Mouse (Mus musculus): ENCODE measurements around the gene Slc39a3.
A peak's percentile ranks its signal among the peaks of the same experiment; 100 is the strongest.

The Slc39a3 gene

DNA sequence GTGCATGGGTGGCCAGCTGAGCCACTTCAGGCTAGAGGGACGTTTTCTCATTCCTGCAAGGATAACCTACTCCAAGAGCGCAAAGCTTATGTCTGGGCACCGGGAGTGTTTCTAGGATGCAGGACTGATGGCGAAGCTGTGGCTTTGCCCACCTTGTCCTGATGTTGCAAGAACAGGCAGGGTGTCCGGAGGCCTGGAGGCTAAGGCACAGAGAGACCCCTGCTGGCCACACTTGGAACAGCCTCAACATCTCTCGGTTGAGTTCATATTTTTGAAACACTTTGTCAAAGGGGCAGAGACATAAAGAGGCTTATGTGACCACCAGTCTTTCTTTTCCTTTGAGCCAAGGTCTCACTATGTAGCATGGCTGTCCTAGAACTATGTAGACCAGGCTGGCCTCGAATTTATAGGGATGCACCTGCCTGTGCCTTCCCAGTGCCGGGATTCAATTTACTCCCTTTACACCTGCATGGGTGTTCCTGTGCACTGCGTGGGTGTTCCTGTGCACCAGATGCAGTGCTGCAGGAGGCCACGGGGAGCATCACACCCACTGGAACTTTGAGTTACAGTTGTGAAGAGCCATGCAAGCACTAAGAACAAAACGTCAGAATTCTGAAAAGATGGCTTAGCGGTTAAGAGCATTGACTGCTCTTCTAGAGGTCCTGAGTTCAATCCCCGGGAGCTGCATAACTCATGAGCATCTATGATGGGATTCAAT lies 4.4 kb upstream of the Slc39a3 start:
- peak; percentile 82 for DNase-seq

- peak; percentile 53 to 56 for DNase-seq
Observed at GRCm38 (mm10) chr10:81036251-81036650, 975 bp downstream of the Slc39a3 start.

DNA sequence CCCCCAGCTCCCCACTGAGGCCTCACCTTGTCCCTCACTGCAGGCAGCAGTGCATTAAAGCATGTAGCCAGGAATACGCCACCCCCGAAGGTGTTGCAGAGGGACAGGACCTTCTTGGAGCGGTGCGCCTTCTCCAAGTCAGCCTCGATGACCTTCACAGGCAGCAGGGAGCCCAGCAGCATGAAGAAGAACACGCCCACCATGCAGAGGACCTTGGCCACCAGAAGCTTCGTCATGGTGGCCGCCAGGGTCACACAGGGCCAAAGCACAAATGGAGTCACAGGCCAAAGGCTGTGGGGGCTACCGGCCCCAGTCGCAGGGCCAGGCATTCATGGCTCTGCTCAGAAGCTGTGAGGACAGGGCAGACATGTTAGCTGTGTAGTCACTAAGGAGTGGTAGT lies 3.6 kb downstream of the Slc39a3 start:
- no peak for DNase-seq

DNA sequence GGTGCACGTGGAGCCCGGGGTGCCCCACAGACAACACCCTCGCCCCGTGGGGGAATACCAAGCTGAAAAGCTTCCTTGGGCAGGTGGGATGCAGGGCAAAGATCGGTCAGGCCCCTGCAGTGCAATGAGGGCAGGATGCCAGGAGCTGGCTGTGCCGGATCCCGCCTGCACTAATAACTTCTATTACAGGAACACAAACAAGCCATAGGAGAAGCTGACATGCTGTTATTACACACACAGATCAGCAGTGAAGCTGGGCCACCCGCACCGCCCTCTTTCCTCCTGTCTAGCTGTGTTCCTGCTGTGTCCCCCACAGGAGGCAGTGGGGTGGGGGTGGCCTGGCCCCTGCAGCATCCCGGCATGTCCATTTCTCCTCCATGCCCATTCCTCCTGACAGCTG lies 8.2 kb downstream of the Slc39a3 start:
- DNase-seq, result no peak

DNA sequence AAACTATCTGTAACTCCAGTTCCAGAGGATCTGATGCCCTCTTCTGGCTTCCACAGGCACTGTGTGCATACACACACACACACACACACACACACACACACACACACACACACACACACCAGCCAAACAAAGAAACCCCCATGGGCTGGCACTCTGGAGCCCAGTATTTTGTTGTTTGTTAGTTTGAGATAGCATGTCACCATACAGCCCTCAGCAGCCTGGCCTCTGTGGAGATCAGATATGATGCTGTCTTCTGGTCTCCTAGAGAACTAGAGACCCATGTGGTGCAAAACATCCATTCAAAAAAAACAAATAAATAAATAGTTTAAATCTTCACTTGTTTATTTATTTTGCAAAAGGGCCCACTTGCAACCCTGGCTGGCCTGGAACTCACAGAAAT lies 9.0 kb downstream of the Slc39a3 start:
- DNase-seq, result no peak

- DNase-seq, result no peak
Observed at GRCm38 (mm10) chr10:81027331-81027730, 9.9 kb downstream of the Slc39a3 start.

DNA sequence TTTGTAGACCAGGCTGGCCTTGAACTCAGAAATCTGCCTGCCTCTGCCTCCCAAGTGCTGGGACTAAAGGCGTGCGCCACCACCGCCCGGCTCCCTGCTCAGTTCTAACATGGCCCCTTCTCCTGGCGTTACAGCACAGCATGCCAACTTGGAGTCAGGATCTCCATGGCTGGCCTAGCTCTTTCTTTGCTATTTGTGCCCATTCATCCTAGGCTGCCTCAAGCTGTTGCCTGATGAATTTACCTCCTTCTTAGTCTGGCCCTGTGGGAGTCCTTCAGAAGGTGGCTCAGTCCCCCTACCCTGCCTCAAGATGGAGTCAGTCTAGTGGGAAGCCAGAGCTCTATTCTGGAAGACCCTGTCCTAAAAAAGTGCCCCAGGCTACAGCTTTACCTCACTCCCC lies 10.4 kb downstream of the Slc39a3 start:
- no peak for DNase-seq

DNA sequence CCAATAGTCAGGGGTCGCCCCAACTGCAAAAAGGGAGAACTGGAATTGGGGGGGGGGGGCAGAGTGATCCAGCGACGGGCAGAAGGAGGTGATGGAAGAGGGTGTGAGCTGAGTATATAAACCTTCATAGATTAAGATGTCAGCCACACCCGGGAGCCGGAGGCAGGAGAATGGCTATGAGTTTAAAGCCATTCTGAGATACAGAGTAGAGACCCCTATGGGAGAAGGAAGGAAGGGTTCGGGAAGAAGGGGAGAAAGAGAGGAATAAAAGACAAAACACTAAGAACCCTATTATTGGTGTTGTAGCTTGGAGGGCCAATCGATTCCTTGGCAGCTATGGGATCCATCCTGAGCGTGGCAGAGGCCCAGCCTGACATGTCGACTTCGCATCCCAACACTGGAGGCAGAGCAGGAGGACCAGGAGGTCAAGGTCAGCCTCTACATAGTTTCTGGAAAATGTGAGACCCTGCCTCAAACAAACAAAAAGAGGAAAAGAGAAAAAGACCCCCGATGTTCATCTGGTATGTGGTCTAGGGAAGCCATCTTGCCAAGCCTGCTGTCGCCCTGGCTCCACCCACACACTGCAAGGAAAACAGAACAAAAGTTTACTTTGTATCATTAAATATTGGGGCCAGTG lies 11.5 kb downstream of the Slc39a3 start, which contains the start of gene Diras1:
Diras1 (minus strand) TSS at position 24 of the 637 bp plus-strand sequence.
- no peak for DNase-seq

- DNase-seq, result no peak
Observed at GRCm38 (mm10) chr10:81025047-81025621, 12.1 kb downstream of the Slc39a3 start.

DNA sequence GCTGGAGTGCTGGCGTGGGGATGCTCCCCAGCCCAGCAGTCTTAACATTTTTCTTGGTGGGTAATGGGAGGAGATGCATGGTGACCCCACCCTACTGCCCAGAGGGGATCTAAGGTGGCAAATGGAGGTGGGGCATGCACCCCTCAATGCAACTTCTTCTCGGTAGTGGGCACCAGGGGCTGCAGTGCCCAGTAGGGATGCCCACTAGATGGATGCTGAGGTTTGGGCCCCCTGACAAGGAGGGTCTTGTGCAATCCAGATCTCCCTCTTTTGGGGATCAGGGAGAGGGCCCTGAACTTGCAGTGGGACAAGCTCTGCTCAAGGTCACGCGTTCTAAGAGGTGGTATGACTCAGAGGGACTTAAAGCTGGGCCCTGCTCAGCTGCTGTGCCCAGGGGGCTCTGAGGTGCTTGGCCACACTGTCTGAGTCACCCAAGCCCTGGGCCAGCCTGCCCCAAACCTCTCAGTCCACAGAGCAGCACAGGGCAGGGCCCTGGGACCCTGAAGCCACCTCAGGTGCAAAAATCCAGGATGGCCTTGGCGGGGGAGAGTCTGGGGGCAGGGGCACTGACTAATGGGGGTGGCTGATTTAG lies 12.8 kb downstream of the Slc39a3 start:
- no peak for DNase-seq

DNA sequence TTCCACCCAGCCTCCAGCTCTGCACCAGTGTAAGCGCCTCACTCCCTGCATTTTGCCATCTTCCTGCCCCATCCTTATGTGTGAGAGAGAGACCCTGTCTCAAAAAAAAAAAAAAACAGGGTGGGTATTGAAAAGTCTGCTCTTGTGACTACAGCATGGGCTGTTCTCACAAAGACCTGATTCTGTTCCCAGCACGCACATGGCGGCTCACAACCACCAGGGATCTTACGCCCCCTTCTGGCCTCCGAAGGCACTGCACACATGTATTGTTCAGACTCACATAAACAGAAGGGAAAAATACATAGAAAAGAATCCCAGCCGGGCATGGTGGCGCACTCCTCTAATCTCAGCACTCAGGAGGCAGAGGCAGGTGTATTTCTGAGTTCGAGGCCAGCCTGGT lies 14.5 kb downstream of the Slc39a3 start:
- peak in 1 of 2 experiments; percentile 32 for DNase-seq

DNA sequence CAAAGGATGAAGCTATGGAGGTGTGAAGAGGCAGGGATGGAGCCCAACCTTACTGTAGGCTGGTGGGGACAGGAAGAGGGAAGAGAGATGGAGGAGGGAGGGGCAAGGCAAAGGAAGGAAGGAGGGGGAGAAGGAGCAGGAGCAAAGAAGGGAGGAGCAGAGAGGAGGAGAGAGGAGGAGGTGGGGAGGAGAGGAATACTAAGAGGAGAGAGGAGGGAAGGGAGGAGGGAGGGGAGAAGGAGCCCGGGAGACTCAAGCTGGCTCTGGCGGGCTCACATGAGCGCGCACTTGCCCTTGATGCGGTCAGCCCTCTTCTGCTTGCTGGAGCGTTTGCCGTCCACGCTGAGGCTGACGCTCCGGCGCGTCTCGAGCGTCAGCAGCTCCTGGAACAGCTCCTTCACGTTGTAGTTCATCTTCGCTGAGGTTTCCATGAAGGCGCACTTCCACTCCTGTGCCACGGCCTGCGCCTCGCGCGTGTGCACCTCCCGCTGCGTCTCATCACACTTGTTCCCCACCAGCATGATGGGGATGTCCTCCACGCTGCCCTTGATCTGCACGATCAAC lies 15.6 kb downstream of the Slc39a3 start:
- DNase-seq, result no peak

GRCm38 (mm10) chr10:81020207-81020606 lies 17.0 kb downstream of the Slc39a3 start:
- no peak for DNase-seq

GRCm38 (mm10) chr10:81019687-81020086 lies 17.5 kb downstream of the Slc39a3 start:
- DNase-seq, result no peak

DNA sequence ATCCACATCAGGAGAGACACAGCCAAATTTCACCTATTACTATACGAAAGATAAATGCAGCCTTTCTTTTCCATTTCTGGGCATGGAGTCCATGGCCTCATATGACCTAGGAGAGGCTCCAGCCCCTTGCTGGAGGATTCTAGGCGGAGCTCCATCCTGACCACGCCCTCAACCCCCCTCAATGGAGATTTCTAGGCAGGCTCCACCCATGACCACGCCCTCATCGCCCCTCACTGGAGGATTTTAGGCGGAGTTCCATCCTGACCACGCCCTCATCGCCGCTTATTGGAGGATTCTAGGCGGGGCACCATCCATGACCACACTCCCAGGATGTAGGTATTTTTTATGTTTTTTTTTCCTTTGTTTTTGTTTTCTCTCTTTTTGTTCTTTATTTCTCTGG lies 18.9 kb downstream of the Slc39a3 start:
- DNase-seq, result peak in 1 of 2 experiments; percentile 28

- peak; percentile 85 to 86 for DNase-seq
Observed at GRCm38 (mm10) chr10:81016645-81017044, 20.6 kb downstream of the Slc39a3 start.

DNA sequence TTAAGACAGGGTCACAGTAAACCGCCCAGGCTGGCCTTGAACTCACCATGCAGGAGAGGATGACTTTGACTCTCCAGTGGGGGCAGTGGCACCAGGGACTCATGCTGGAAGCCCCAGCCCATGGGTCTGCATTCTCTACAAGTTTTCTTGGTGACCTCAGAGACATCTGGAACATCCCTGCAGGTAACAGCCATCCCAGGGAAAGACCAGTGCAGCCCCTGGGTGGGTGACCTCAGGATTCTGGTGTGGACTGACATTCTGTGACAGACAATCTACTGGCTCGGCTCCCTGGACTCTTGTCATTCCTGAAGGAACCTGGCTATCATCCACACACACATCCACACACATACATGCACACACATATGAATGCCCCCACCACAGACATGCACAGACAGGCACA lies 21.6 kb downstream of the Slc39a3 start:
- no peak for DNase-seq

GRCm38 (mm10) chr10:81014393-81015384 lies 22.5 kb downstream of the Slc39a3 start, which contains the start of gene Gng7:
TSS of gene Gng7 (minus strand) at chr10:81014945.
- peak; percentile 94 to 96 for DNase-seq

DNA sequence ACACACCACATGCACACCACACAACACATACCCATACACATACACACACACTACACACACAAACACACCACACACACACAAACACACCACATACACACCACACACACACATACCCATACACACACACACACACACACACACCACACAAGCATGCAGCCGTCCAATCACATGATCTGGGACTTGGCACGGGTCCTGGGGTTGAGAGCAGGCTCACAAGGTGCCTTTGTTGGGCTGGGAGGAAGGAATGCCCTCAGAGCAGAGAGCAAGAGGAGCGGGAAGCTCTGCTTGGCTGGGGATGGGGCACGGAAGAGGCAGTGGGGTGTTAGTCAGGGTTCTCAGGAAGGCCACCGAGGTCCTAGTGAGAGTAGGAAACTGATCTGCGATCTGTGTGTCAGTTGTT lies 26.4 kb downstream of the Slc39a3 start:
- DNase-seq, result no peak

GRCm38 (mm10) chr10:81007240-81007639 lies 30.0 kb downstream of the Slc39a3 start:
- no peak for DNase-seq

- no peak for DNase-seq
Observed at GRCm38 (mm10) chr10:81006005-81006677, 31.1 kb downstream of the Slc39a3 start.
